Mouse (Mus musculus): ENCODE data around the gene Ckap2.

GRCm38 (mm10) chr8:22199481-22199880, 13.9 kb upstream of the Ckap2 start:
- TF ChIP-seq POLR2A (IDR thresholded peaks at IDR 0.05; ENCODE audit: extremely low read depth, insufficient read depth, low read length) (no peak), CTCF (IDR thresholded peaks at IDR 0.05; ENCODE audit: low read depth, low read length) (peak; percentile 8; the same call in 1 of the 2 replicates)

Measured in liver, adult 2 months (tissue).